Mouse (Mus musculus): ENCODE results near the gene Foxj2.

Foxj2 gene

DNA sequence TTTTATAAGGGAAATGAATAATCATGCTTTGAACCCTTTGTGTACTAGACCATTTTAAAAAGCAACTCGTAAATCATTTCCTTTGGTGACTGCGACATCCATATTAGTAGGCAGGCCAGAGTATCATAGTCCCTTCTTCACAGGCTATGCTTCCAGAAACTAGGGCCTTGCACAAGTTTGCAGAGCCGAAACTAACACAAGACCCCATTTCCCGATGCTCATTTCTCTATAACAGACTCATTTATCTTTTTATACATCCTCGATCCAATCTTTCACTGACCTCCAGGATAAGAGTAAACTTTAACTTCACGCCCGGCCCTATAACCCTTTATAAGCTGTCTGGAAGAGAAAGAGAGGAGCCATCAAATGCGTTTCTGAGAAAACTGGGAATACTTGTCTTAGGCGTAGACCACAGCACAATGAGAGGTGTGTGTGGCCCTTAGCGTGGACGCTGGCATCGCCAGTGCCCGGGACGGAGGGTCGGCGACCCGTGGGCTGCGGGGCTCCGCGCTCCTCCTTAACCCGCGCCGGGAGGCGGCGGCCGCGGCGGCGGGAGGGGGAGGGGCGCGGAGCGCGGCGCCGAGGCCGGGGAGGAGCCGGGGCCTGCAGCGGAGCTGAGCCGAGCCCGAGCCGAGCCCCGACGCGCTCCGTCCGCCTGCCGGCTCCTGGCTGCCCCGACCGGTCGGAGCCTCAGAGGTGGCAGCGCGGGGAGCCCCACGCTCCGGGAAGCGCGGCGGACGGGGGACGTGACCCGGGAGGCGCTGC is at the start of gene Foxj2:
Gene Foxj2 (plus strand): TSS at position 609 of the 765 bp plus-strand sequence.
- peak; percentile 65 to 69 for DNase-seq (ENCODE audit: low spot score in 2 of 2)

GRCm38 (mm10) chr6:122770760-122771315 is 48.9 kb upstream of the Foxj2 start:
- DNase-seq (ENCODE audit: low spot score in 2 of 2) = no peak

- no peak for DNase-seq (ENCODE audit: low spot score in 2 of 2)
These were observed 47.0 kb upstream of the Foxj2 start for GRCm38 (mm10) chr6:122772701-122773100.

DNA sequence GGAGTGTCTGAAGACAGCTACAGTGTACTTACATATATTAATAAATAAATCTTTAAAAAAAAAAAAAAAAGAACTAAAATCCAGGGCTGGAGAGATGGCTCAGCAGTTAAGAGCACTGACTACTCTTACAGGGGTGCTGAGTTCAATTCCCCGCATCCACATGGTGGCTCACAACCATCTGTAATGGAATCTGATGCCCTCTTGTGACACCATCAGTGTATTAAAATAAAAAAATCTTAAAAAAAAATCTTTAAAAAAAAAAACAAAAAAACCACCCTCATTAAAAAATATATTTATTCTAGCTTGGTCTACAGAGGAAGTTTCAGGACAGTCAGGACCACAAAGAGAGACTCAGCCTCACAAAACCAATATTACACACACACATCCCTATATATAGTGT is 45.4 kb upstream of the Foxj2 start:
- no peak for DNase-seq (ENCODE audit: low spot score in 2 of 2)

DNA sequence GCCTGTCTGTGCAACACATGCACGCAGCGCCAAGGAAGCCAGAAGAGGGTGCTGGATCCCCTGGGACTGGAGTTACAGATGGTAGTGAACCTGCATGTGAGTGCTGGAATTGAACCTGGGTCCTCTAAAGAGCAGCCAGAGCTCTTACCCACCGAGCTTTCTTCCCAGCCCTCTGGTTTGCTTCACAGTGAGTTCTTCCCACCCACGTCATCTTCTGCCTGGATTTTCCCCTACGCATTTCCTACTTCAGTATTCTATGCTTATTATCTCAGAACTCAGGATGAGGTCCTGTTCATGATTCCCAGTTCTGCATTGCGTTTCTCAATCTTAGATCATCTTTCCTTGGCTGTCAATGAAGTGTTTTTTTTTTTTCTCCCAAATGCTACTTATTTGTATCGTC is 43.7 kb upstream of the Foxj2 start:
- DNase-seq (ENCODE audit: low spot score in 2 of 2) = no peak

GRCm38 (mm10) chr6:122779916-122780315 is 39.8 kb upstream of the Foxj2 start:
- DNase-seq (ENCODE audit: low spot score in 2 of 2) = no peak

DNA sequence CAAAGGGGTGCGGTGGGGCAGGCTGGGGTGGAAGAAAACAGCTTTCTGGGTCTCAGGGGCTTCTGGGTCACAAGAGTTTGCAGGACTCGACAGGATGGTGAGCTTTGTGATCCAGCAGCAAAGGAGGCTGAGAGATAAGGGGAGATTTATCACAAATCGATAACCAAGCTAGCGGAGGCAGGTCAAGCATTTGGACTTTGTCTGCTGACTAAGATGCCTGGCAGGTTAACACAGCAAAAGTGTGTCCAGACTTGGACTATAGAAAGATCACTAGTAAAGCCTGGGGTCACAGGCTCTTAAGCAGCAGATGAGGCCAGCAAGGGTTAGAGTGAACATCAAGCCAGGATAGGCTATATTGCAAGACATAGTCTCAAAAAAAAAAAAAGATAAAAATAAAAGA is 38.5 kb upstream of the Foxj2 start:
- no peak for DNase-seq (ENCODE audit: low spot score in 2 of 2)

DNA sequence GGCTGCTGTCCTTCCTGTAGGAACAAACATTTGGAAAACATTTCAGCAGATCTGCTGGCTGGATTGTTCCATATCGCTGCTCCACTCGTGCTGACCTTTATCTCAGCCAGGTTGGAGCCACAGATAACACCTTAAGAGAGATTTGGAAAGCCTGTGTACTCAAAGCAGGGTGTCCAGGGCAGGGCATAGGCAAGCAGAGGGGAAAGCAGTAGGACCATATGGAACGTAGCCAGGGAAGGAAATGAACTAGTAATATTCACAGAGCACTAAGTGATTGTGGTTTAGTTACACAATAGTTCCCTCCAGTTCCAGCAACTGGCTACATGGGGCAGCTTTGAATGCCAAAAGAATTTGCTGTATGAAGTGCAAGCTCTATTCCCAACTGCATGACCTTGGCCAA is 37.5 kb upstream of the Foxj2 start:
- no peak for DNase-seq (ENCODE audit: low spot score in 2 of 2)

GRCm38 (mm10) chr6:122784866-122785265 is 34.8 kb upstream of the Foxj2 start:
- peak in 1 of 2 experiments; percentile 3 for DNase-seq (ENCODE audit: low spot score in 2 of 2)

DNA sequence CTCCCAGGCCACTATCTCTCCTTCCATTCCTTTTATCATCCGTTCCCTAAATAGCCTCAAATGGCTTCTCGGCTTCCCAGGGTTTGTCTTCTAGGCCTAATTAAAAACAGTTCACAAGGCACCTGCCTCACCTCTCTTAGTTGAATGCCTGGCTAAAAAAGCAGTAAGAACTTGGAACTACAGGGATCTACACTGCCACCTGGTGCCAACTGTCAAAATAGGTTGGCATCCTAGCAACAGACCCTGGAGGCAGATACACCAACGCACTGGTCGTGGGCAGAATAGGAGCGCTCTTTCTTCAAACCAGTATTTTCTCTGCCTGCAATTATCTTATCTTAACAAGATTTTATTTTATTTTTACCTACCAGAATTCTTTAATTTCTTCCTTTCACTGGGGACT is 33.4 kb upstream of the Foxj2 start:
- peak; percentile 42 to 50 for DNase-seq (ENCODE audit: low spot score in 2 of 2)

- no peak for DNase-seq (ENCODE audit: low spot score in 2 of 2)
These were observed 24.3 kb upstream of the Foxj2 start for GRCm38 (mm10) chr6:122795254-122795935.

DNA sequence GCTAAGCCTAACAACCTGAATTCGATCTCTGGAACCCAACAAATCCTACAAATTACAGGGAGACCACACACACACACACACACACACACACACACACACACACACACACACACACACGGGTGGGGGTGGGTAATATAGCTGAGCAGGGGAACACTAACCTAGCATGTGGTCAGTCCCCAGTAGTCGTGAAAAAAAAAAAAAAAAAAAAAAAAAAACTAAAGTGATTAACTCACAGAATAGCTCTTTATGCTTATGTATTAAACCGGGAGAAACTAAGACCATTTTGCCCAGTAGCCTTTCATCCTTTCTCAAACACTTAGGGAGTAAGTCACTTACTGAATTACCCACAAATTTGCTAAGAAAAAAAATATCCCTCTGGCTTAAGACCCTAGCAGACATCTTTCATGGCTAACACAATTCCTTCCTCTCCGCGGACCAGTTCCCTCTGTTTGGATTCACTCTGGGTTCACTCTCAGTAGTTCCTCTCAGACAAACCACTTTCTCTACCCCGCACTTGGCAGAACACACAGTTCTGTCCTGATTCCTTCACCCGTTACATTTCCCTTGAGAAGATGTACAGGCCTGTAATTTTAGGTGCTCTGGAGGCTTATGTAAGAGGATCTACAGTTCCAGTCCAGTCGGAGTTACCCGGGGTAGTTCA is 18.9 kb upstream of the Foxj2 start:
- DNase-seq (ENCODE audit: low spot score in 2 of 2) = peak in 1 of 2 experiments; percentile 7

- peak; percentile 54 to 59 for DNase-seq (ENCODE audit: low spot score in 2 of 2)
These were observed 18.4 kb upstream of the Foxj2 start, which contains the start of gene Slc2a3 for GRCm38 (mm10) chr6:122801301-122801800. Slc2a3 (minus strand) TSS chr6:122801640.

DNA sequence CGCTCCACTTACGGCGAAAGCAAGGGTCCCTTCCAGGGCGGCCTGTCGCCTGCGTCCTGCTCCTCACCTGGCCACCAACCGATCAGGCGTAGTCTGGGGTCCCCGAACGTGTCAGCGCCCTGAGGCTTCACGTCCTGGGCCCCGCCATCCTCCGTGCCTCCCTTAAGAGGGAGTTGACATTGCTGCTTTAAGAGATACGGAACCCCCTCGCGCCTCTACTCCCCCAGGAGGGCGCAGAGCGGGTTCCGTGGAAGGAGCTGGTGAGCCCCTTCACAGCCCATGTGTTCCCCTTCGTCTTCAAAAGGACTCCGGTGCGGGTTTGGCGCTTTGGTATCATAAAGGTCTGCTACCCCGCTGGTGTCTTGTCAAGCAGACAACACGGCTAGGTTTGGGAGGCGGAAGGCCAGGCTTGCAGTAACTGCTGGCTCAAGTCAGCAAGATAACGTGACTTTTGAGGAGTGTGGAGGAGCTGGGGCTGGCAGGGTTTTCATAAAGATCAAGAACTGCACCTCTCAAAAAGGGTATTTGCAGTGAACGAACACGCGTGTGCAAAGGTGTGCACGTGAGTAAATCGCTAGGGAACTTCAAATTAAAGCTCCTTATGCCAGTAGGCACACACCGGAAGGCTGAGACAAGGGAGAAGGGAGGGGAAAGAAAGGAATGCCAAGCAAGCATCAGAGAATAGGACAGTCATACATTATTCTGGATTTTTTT is 17.8 kb upstream of the Foxj2 start:
- peak; percentile 29 to 39 for DNase-seq (ENCODE audit: low spot score in 2 of 2)

GRCm38 (mm10) chr6:122804418-122804817 is 15.3 kb upstream of the Foxj2 start:
- peak; percentile 74 to 80 for DNase-seq (ENCODE audit: low spot score in 2 of 2)

GRCm38 (mm10) chr6:122810022-122810614 is 9.6 kb upstream of the Foxj2 start:
- no peak for DNase-seq (ENCODE audit: low spot score in 2 of 2)

GRCm38 (mm10) chr6:122810615-122811279 is 9.0 kb upstream of the Foxj2 start:
- DNase-seq (ENCODE audit: low spot score in 2 of 2) = peak; percentile 98

DNA sequence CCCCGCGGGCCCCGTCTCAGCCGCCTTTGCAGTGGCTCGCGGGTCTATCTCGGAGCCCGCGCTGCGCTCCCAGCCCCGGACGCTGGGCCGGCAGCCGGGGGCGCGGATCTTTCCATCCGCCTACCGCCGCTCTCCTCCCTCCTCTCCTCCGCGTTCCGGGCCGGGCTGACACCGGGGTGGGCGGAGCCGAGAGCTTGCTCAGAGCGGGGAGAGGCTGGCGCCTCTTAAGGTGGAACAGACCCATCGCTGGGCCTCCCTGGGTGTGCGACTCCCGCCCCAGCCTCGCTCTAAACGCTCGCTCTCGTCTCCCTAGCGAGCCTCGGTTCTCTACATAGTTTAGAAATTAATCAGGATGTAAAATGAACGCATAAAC is 8.4 kb upstream of the Foxj2 start:
- DNase-seq (ENCODE audit: low spot score in 2 of 2) = peak; percentile 95 to 97

GRCm38 (mm10) chr6:122811771-122812600 is 7.7 kb upstream of the Foxj2 start:
- peak; percentile 62 to 75 for DNase-seq (ENCODE audit: low spot score in 2 of 2)

DNA sequence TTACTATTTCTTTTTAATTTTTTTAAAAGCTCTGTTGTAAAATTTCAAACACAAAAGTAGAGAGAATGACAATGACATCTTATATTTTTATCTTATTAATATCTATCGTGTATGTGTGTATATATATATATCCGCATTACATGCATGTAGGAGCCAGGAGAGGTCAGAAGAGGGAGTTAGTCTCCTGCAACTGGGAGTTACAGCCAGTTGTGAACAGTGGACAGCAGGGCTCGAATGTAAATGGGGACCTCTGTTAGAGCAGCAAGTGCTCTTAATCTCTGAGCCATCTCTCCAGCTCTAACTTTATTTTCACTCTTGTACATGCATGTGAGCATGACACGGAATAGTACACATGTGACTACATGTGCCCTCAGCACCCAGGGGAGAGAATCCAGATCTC is 7.0 kb upstream of the Foxj2 start:
- DNase-seq (ENCODE audit: low spot score in 2 of 2) = no peak
